Mouse (Mus musculus) erythroblast, embryonic 14.5 days (primary cell): ENCODE measurements at regions not wholly inside any gene's neighbourhood (a gene's known extent, or its start where the extent isn't known, plus 50 kb on each side); places are given as distances from the start of the nearest gene placed in this dataset.

ENCODE experiments used
- GATA1 ChIP-seq: IDR thresholded peaks from 2 replicates; pipeline ENCODE4 v1.6.1; 2012; ENCODE audit warnings: low read length, inconsistent platforms, mixed read lengths
- TAL1 ChIP-seq: IDR thresholded peaks from 3 replicates; pipeline ENCODE4 v1.6.1; 2012; ENCODE audit warnings: low read length, inconsistent platforms, mixed read lengths

DNA sequence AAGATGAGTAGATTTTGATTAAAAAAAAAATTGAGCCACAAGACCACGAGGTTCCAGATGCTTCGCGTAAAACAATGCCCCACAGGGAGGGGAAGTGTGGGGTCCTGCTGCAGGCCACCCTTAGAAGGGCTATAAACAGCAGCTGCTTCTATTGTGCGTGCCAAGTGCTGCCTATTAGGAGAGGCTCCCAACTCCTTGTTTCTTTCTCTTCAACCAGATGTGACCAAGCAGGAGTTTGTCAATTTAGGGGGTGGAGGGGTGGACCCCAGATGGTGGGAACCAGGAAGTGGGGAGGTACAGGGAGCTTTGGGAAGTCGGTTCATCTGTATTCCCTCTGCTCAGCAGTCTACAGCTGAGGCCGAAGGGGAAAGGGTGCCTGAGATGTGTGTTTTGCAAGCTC lies 718.9 kb upstream of the Car8 start:
- TF ChIP-seq GATA1, result no peak
- no peak for TF ChIP-seq TAL1
